Mouse (Mus musculus) lung, adult 2 months (tissue): ENCODE results near the gene Gas6.

Source experiments
- CTCF ChIP-seq: fragments of 200-500 bp; IDR thresholded peaks from 2 replicates; pipeline ENCODE4 v1.5.1; 2011; ENCODE audit warnings: mild to moderate bottlenecking, low read length, control low read depth; ENCODE audit not compliant: insufficient read depth
- POLR2A ChIP-seq: fragments of 200-500 bp; IDR thresholded peaks from 2 replicates; pipeline ENCODE4 v1.6.1; 2011; ENCODE audit warnings: low read depth, mild to moderate bottlenecking, control low read depth, low read length, borderline replicate concordance; ENCODE audit errors: extremely low read depth

DNA sequence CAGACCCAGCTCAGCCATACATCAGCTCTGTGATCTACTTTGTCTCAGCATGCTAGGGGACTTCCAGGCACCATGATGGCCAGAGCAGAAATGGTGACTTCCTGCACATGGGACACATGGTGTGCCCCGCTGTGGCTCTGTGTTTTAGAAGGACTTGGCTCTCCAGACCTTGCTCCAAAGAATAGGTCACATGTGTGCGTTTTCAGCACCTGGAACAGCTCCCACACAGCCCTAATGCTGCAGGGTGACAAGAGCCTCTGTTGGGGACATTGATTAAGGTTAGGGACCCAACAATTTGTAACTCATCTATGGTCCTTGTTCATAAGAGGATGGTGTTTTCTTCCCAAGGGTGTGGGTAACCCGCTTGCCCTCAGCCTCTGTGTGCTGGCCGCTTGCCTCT is 46.1 kb downstream of the Gas6 start:
- TF ChIP-seq POLR2A (no peak), CTCF (no peak)
